Mouse (Mus musculus): Measurements from ENCODE around the gene Hvcn1. TPM values are rescaled to one million over a fixed set of nuclear protein-coding genes. Genes with fewer than 3 reads are reported as not detected.
"Not testable (repeated sequence)": the region's sequence is repeated elsewhere in the genome, so short reads cannot be mapped to it uniquely, and the experiment has no call there.

The Hvcn1 gene
- polyA plus RNA-seq, 1 experiment from 2014 or later: 12.5 TPM

GRCm38 (mm10) chr5:122171058-122171457, 35.5 kb upstream of the Hvcn1 start:
- H3K4me2 ChIP-seq: no peak overlapping the region
- ATAC-seq (ENCODE audit: low FRiP score): no peak
- no peak for DNase-seq (ENCODE audit: low spot score, missing footprints)
- H3K27me3 ChIP-seq (ENCODE audit: control insufficient read depth, insufficient read depth, low read length): no peaks in the 10 kb centered on the region
- H3K4me1 ChIP-seq (ENCODE audit: control insufficient read depth, insufficient read depth, low read length): peaks cover 7% of the 10 kb centered on the region
- WGBS: 93% methylated on average over 8 of the region's 8 CpGs
- H3K9me3 ChIP-seq (ENCODE audit: control insufficient read depth, low read length): no peaks in the 10 kb centered on the region
- no peak overlapping the region for H3K27ac ChIP-seq (ENCODE audit: low read depth, low read length)
- H3K4me3 ChIP-seq (ENCODE audit: low read depth, low read length): no peak overlapping the region
- peaks cover 45% of the 10 kb centered on the region for H3K36me3 ChIP-seq (ENCODE audit: control insufficient read depth, insufficient read depth, low read length)
- no peak overlapping the region for H3K9ac ChIP-seq (ENCODE audit: low read length)

DNA sequence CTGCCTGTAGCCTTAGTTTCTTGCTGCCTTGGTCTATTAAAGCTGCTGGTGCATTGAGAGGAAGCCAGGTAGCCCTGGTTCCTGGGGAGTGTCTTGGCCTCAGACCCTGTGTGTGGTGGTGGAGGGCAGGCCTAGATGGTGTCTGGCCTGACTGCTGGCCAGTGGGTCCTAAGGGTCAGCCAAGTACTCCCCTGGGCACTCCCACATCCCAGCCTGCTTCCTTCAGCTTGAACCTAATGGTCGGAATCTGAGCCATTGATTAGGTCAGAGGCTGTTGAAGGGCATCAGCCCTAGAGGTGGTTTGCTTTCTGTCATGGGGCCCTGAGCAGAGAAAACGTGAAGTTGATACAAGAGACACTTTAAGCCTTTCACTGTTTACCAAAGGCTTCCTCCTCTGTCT, 31.2 kb upstream of the Hvcn1 start:
- peaks cover 28% of the 10 kb centered on the region for H3K36me3 ChIP-seq (ENCODE audit: control insufficient read depth, insufficient read depth, low read length)
- ATAC-seq (ENCODE audit: low FRiP score) (no peak), DNase-seq (ENCODE audit: low spot score, missing footprints) (no peak)
- no peak overlapping the region for H3K4me2 ChIP-seq
- H3K9me3 ChIP-seq (ENCODE audit: control insufficient read depth, low read length): no peaks in the 10 kb centered on the region
- no peaks in the 10 kb centered on the region for H3K27me3 ChIP-seq (ENCODE audit: control insufficient read depth, insufficient read depth, low read length)
- WGBS: 70% methylated on average over 2 of the region's 2 CpGs
- no peak overlapping the region for H3K4me3 ChIP-seq (ENCODE audit: low read depth, low read length)
- no peak overlapping the region for H3K9ac ChIP-seq (ENCODE audit: low read length)
- H3K27ac ChIP-seq (ENCODE audit: low read depth, low read length): no peak overlapping the region
- no peaks in the 10 kb centered on the region for H3K4me1 ChIP-seq (ENCODE audit: control insufficient read depth, insufficient read depth, low read length)

GRCm38 (mm10) chr5:122175961-122176360, 30.6 kb upstream of the Hvcn1 start:
- DNase-seq (ENCODE audit: low spot score, missing footprints) (no peak), ATAC-seq (ENCODE audit: low FRiP score) (0 out of 2 replicates have a peak, but pooled peaks have one; percentile 2)
- Histone ChIP-seq H3K4me3 (ENCODE audit: low read depth, low read length) (no peak overlapping the region), H3K9ac (ENCODE audit: low read length) (no peak overlapping the region), H3K9me3 (ENCODE audit: control insufficient read depth, low read length) (no peaks in the 10 kb centered on the region), H3K4me1 (ENCODE audit: control insufficient read depth, insufficient read depth, low read length) (no peaks in the 10 kb centered on the region), H3K4me2 (no peak overlapping the region), H3K27ac (ENCODE audit: low read depth, low read length) (no peak overlapping the region), H3K27me3 (ENCODE audit: control insufficient read depth, insufficient read depth, low read length) (no peaks in the 10 kb centered on the region), H3K36me3 (ENCODE audit: control insufficient read depth, insufficient read depth, low read length) (peaks cover 24% of the 10 kb centered on the region)
- WGBS: 89% methylated on average over 7 of the region's 7 CpGs

- Histone ChIP-seq H3K9ac (ENCODE audit: low read length) (no peak overlapping the region), H3K9me3 (ENCODE audit: control insufficient read depth, low read length) (no peaks in the 10 kb centered on the region), H3K4me2 (no peak overlapping the region), H3K4me1 (ENCODE audit: control insufficient read depth, insufficient read depth, low read length) (no peaks in the 10 kb centered on the region), H3K4me3 (ENCODE audit: low read depth, low read length) (no peak overlapping the region), H3K36me3 (ENCODE audit: control insufficient read depth, insufficient read depth, low read length) (peaks cover 22% of the 10 kb centered on the region), H3K27ac (ENCODE audit: low read depth, low read length) (no peak overlapping the region), H3K27me3 (ENCODE audit: control insufficient read depth, insufficient read depth, low read length) (no peaks in the 10 kb centered on the region)
- ATAC-seq (ENCODE audit: low FRiP score) (peak; percentile 58; the same call in 1 of the 2 replicates), DNase-seq (ENCODE audit: low spot score, missing footprints) (peak; percentile 91)
- WGBS: 23% methylated on average over 1 of the region's 1 CpGs
These were observed 30.2 kb upstream of the Hvcn1 start for GRCm38 (mm10) chr5:122176398-122176797.

DNA sequence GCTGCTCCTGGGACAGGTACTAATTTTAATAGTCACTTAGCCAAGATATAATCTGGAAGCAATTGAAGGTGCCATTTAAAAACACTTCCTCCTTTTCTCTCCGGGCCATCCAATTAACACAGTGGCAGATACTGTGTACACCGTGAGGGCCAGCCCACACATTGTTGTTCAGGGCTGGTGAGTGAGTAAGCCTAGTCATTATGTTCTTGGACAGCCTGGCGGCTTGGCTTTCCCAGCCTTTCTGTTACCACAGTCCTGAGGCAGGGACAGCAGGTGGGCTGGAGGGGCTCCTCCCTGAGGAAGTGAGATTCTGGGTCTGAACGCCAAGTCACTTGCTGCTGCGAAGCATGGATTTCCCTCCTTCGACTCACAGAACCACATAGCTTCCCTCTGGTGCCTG, 26.9 kb upstream of the Hvcn1 start:
- no peak overlapping the region for H3K27ac ChIP-seq (ENCODE audit: low read depth, low read length)
- no peaks in the 10 kb centered on the region for H3K4me1 ChIP-seq (ENCODE audit: control insufficient read depth, insufficient read depth, low read length)
- H3K36me3 ChIP-seq (ENCODE audit: control insufficient read depth, insufficient read depth, low read length): peaks cover 6% of the 10 kb centered on the region; the same call in 1 of the 2 replicates
- H3K4me2 ChIP-seq: no peak overlapping the region
- H3K9ac ChIP-seq (ENCODE audit: low read length): no peak overlapping the region
- no peaks in the 10 kb centered on the region for H3K9me3 ChIP-seq (ENCODE audit: control insufficient read depth, low read length)
- no peak overlapping the region for H3K4me3 ChIP-seq (ENCODE audit: low read depth, low read length)
- H3K27me3 ChIP-seq (ENCODE audit: control insufficient read depth, insufficient read depth, low read length): no peaks in the 10 kb centered on the region
- DNase-seq (ENCODE audit: low spot score, missing footprints): no peak
- no peak for ATAC-seq (ENCODE audit: low FRiP score)
- 76% methylated on average over 6 of the region's 6 CpGs for WGBS

- H3K4me2 ChIP-seq: no peak overlapping the region
These were observed 22.3 kb upstream of the Hvcn1 start for GRCm38 (mm10) chr5:122184283-122184806.

DNA sequence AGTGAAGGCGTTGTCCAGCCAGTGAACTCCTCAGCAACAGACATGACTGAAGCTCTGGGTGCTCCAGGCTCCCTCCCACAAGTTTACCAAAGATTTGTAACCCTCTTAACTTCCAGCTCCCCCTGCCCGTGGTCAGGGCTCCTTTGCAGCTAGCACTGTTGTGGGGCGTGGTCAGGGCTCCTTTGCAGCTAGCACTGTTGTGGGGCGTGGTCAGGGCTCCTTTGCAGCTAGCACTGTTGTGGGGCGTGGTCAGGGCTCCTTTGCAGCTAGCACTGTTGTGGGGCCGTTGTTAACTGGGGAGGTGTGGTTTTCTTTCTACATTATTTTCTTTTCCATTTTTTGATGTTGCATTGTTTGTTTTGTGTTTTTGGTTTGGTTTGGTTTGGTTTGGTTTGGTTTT, 21.7 kb upstream of the Hvcn1 start:
- not testable (repeated sequence) for H3K27me3 ChIP-seq (ENCODE audit: control insufficient read depth, insufficient read depth, low read length); H3K4me3 ChIP-seq (ENCODE audit: low read depth, low read length); H3K4me2 ChIP-seq; H3K4me1 ChIP-seq (ENCODE audit: control insufficient read depth, insufficient read depth, low read length); H3K27ac ChIP-seq (ENCODE audit: low read depth, low read length); H3K36me3 ChIP-seq (ENCODE audit: control insufficient read depth, insufficient read depth, low read length); DNase-seq (ENCODE audit: low spot score, missing footprints); ATAC-seq (ENCODE audit: low FRiP score); H3K9ac ChIP-seq (ENCODE audit: low read length); H3K9me3 ChIP-seq (ENCODE audit: control insufficient read depth, low read length)
- WGBS: 92% methylated on average over 6 of the region's 6 CpGs

More at GRCm38 (mm10) chr5:122184283-122184806, 22.3 kb upstream of the Hvcn1 start:
- Histone ChIP-seq H3K4me1 (ENCODE audit: control insufficient read depth, insufficient read depth, low read length) (no peaks in the 10 kb centered on the region), H3K9me3 (ENCODE audit: control insufficient read depth, low read length) (no peaks in the 10 kb centered on the region), H3K27me3 (ENCODE audit: control insufficient read depth, insufficient read depth, low read length) (no peaks in the 10 kb centered on the region), H3K9ac (ENCODE audit: low read length) (no peak overlapping the region), H3K36me3 (ENCODE audit: control insufficient read depth, insufficient read depth, low read length) (no peaks in the 10 kb centered on the region), H3K27ac (ENCODE audit: low read depth, low read length) (no peak overlapping the region), H3K4me3 (ENCODE audit: low read depth, low read length) (no peak overlapping the region)
- no peak for DNase-seq (ENCODE audit: low spot score, missing footprints)
- ATAC-seq (ENCODE audit: low FRiP score): no peak
- WGBS: 91% methylated on average over 7 of the region's 7 CpGs

- DNase-seq (ENCODE audit: low spot score, missing footprints): no peak
- Histone ChIP-seq H3K27ac (ENCODE audit: low read depth, low read length) (no peak overlapping the region), H3K9ac (ENCODE audit: low read length) (no peak overlapping the region), H3K4me3 (ENCODE audit: low read depth, low read length) (no peak overlapping the region), H3K36me3 (ENCODE audit: control insufficient read depth, insufficient read depth, low read length) (no peaks in the 10 kb centered on the region), H3K9me3 (ENCODE audit: control insufficient read depth, low read length) (no peaks in the 10 kb centered on the region), H3K4me1 (ENCODE audit: control insufficient read depth, insufficient read depth, low read length) (no peaks in the 10 kb centered on the region), H3K4me2 (no peak overlapping the region), H3K27me3 (ENCODE audit: control insufficient read depth, insufficient read depth, low read length) (no peaks in the 10 kb centered on the region)
- no peak for ATAC-seq (ENCODE audit: low FRiP score)
- WGBS: 65% methylated on average over 3 of the region's 3 CpGs
These were observed 17.5 kb upstream of the Hvcn1 start for GRCm38 (mm10) chr5:122189115-122189514.

GRCm38 (mm10) chr5:122190465-122190864, 16.1 kb upstream of the Hvcn1 start:
- DNase-seq (ENCODE audit: low spot score, missing footprints): no peak
- H3K27me3 ChIP-seq (ENCODE audit: control insufficient read depth, insufficient read depth, low read length): no peaks in the 10 kb centered on the region
- H3K9ac ChIP-seq (ENCODE audit: low read length): no peak overlapping the region
- no peak overlapping the region for H3K4me3 ChIP-seq (ENCODE audit: low read depth, low read length)
- no peaks in the 10 kb centered on the region for H3K9me3 ChIP-seq (ENCODE audit: control insufficient read depth, low read length)
- no peaks in the 10 kb centered on the region for H3K4me1 ChIP-seq (ENCODE audit: control insufficient read depth, insufficient read depth, low read length)
- H3K36me3 ChIP-seq (ENCODE audit: control insufficient read depth, insufficient read depth, low read length): no peaks in the 10 kb centered on the region
- ATAC-seq (ENCODE audit: low FRiP score): no peak
- H3K4me2 ChIP-seq: no peak overlapping the region
- H3K27ac ChIP-seq (ENCODE audit: low read depth, low read length): no peak overlapping the region
- WGBS: 54% methylated on average over 7 of the region's 7 CpGs

Measured in midbrain, embryonic 11.5 days (tissue).